Mouse (Mus musculus): ENCODE measurements around the gene A430033K04Rik. TPM values are rescaled to one million over a fixed set of nuclear protein-coding genes. Genes with fewer than 3 reads are reported as not detected.
A peak's percentile ranks its signal among the peaks of the same experiment; 100 is the strongest.

Gene A430033K04Rik
- polyA plus RNA-seq (2015; fragmentation: Nextera tagmentation; extraction: Ambion mirVana): 12.5 and 13.7 TPM in 2 replicates

- H3K27me3 ChIP-seq: no peaks in the 10 kb centered on the region
- peak within 1 kb of the TSS; percentile 74 for H3K4me2 ChIP-seq
- H3K9me3 ChIP-seq (replicated peaks): no peaks in the 10 kb centered on the region
- peak; percentile 96 for ATAC-seq (replicated peaks; ENCODE audit: low FRiP score)
- peak within 1 kb of the TSS; percentile 95 for H3K27ac ChIP-seq
- WGBS: under 1% methylated on average over 30 of the region's 30 CpGs
- H3K4me1 ChIP-seq: peaks cover 27% of the 10 kb centered on the region
- H3K36me3 ChIP-seq: peaks cover 8% of the 10 kb centered on the region
- H3K4me3 ChIP-seq (replicated peaks): peak within 1 kb of the TSS; percentile 82
- peak within 1 kb of the TSS; percentile 84 for H3K9ac ChIP-seq
These were observed at the start of gene A430033K04Rik for GRCm38 (mm10) chr5:138622645-138623477. A430033K04Rik (plus strand) TSS chr5:138622859.

GRCm38 (mm10) chr5:138587396-138587795 is 35.3 kb upstream of the A430033K04Rik start:
- H3K4me1 ChIP-seq: no peaks in the 10 kb centered on the region
- H3K27me3 ChIP-seq: no peaks in the 10 kb centered on the region
- no peak for ATAC-seq (replicated peaks; ENCODE audit: low FRiP score)
- 89% methylated on average over 6 of the region's 6 CpGs for WGBS
- no peak overlapping the region for H3K4me2 ChIP-seq
- no peak overlapping the region for H3K9ac ChIP-seq
- H3K36me3 ChIP-seq: no peaks in the 10 kb centered on the region
- H3K4me3 ChIP-seq (replicated peaks): no peak overlapping the region
- H3K9me3 ChIP-seq (replicated peaks): peaks cover 13% of the 10 kb centered on the region
- H3K27ac ChIP-seq: no peak overlapping the region

GRCm38 (mm10) chr5:138618353-138618752 is 4.3 kb upstream of the A430033K04Rik start:
- ATAC-seq (replicated peaks; ENCODE audit: low FRiP score): no peak
- H3K4me3 ChIP-seq (replicated peaks): peak overlapping the region; percentile 86
- no peak overlapping the region for H3K27ac ChIP-seq
- peak overlapping the region; percentile 49 for H3K4me2 ChIP-seq
- peaks cover 11% of the 10 kb centered on the region for H3K4me1 ChIP-seq
- peaks cover 36% of the 10 kb centered on the region for H3K9me3 ChIP-seq (replicated peaks)
- H3K9ac ChIP-seq: no peak overlapping the region
- no peaks in the 10 kb centered on the region for H3K27me3 ChIP-seq
- WGBS: 97% methylated on average over 1 of the region's 1 CpGs
- H3K36me3 ChIP-seq: peaks cover 52% of the 10 kb centered on the region

GRCm38 (mm10) chr5:138619211-138620128 is 3.2 kb upstream of the A430033K04Rik start, which contains the start of gene Zfp68:
Zfp68 (minus strand) TSS chr5:138619761.
- peak; percentile 97 for ATAC-seq (replicated peaks; ENCODE audit: low FRiP score)
- Histone ChIP-seq H3K36me3 (peaks cover 41% of the 10 kb centered on the region), H3K4me2 (peak within 1 kb of the TSS; percentile 49), H3K27me3 (no peaks in the 10 kb centered on the region), H3K4me1 (peaks cover 22% of the 10 kb centered on the region), H3K9me3 (replicated peaks) (peaks cover 26% of the 10 kb centered on the region), H3K9ac (peak within 1 kb of the TSS; percentile 98), H3K27ac (peak within 1 kb of the TSS; percentile 99), H3K4me3 (replicated peaks) (peak within 1 kb of the TSS; percentile 86)
- under 1% methylated on average over 43 of the region's 43 CpGs for WGBS

- no peak for ATAC-seq (replicated peaks; ENCODE audit: low FRiP score)
- 84% methylated on average over 5 of the region's 5 CpGs for WGBS
- H3K4me1 ChIP-seq: peaks cover 27% of the 10 kb centered on the region
- H3K27ac ChIP-seq: 0 out of 2 replicates have a peak overlapping the region, but pooled peaks have one; percentile 22
- no peak overlapping the region for H3K4me2 ChIP-seq
- H3K36me3 ChIP-seq: peaks cover 27% of the 10 kb centered on the region
- no peaks in the 10 kb centered on the region for H3K27me3 ChIP-seq
- H3K9me3 ChIP-seq (replicated peaks): peaks cover 13% of the 10 kb centered on the region
- H3K9ac ChIP-seq: no peak overlapping the region
- no peak overlapping the region for H3K4me3 ChIP-seq (replicated peaks)
These were observed 1.8 kb upstream of the A430033K04Rik start for GRCm38 (mm10) chr5:138620836-138621235.

- Histone ChIP-seq H3K4me2 (peak overlapping the region; percentile 74), H3K27ac (peak overlapping the region; percentile 95), H3K9ac (peak overlapping the region; percentile 84), H3K4me1 (peaks cover 23% of the 10 kb centered on the region), H3K36me3 (peaks cover 2% of the 10 kb centered on the region; the same call in 1 of the 2 replicates), H3K4me3 (replicated peaks) (peak overlapping the region; percentile 82), H3K27me3 (no peaks in the 10 kb centered on the region), H3K9me3 (replicated peaks) (no peaks in the 10 kb centered on the region)
- ATAC-seq (replicated peaks; ENCODE audit: low FRiP score): no peak
- 12% methylated on average over 3 of the region's 3 CpGs for WGBS
These were observed 818 bp downstream of the A430033K04Rik start for GRCm38 (mm10) chr5:138623478-138623875.

GRCm38 (mm10) chr5:138636486-138636885 is 13.8 kb downstream of the A430033K04Rik start:
- no peak for ATAC-seq (replicated peaks; ENCODE audit: low FRiP score)
- Histone ChIP-seq H3K4me3 (replicated peaks) (no peak overlapping the region), H3K4me2 (no peak overlapping the region), H3K9ac (no peak overlapping the region), H3K27ac (no peak overlapping the region), H3K36me3 (peaks cover 59% of the 10 kb centered on the region), H3K4me1 (no peaks in the 10 kb centered on the region), H3K9me3 (replicated peaks) (no peaks in the 10 kb centered on the region), H3K27me3 (no peaks in the 10 kb centered on the region)
- WGBS: 92% methylated on average over 2 of the region's 2 CpGs

GRCm38 (mm10) chr5:138641081-138641480 is 18.4 kb downstream of the A430033K04Rik start:
- Histone ChIP-seq H3K4me3 (replicated peaks) (no peak overlapping the region), H3K4me2 (no peak overlapping the region), H3K9me3 (replicated peaks) (no peaks in the 10 kb centered on the region), H3K4me1 (no peaks in the 10 kb centered on the region), H3K36me3 (peaks cover 75% of the 10 kb centered on the region), H3K27me3 (no peaks in the 10 kb centered on the region), H3K27ac (no peak overlapping the region), H3K9ac (no peak overlapping the region)
- no peak for ATAC-seq (replicated peaks; ENCODE audit: low FRiP score)
- 96% methylated on average over 3 of the region's 3 CpGs for WGBS

GRCm38 (mm10) chr5:138641761-138642160 is 19.1 kb downstream of the A430033K04Rik start:
- Histone ChIP-seq H3K4me1 (no peaks in the 10 kb centered on the region), H3K9me3 (replicated peaks) (no peaks in the 10 kb centered on the region), H3K27me3 (no peaks in the 10 kb centered on the region), H3K27ac (no peak overlapping the region), H3K4me3 (replicated peaks) (no peak overlapping the region), H3K36me3 (peaks cover 75% of the 10 kb centered on the region), H3K4me2 (no peak overlapping the region), H3K9ac (no peak overlapping the region)
- no peak for ATAC-seq (replicated peaks; ENCODE audit: low FRiP score)
- 89% methylated on average over 3 of the region's 3 CpGs for WGBS

- Histone ChIP-seq H3K4me1 (no peaks in the 10 kb centered on the region), H3K4me3 (replicated peaks) (no peak overlapping the region), H3K36me3 (peaks cover 33% of the 10 kb centered on the region), H3K4me2 (no peak overlapping the region), H3K9me3 (replicated peaks) (no peaks in the 10 kb centered on the region), H3K9ac (no peak overlapping the region), H3K27me3 (no peaks in the 10 kb centered on the region), H3K27ac (no peak overlapping the region)
- WGBS: 86% methylated on average over 1 of the region's 1 CpGs
- no peak for ATAC-seq (replicated peaks; ENCODE audit: low FRiP score)
These were observed 30.3 kb downstream of the A430033K04Rik start for GRCm38 (mm10) chr5:138652911-138653310.

GRCm38 (mm10) chr5:138656477-138657156 is 34.0 kb downstream of the A430033K04Rik start:
- WGBS: 10% methylated on average over 2 of the region's 2 CpGs
- Histone ChIP-seq H3K4me3 (replicated peaks) (no peak overlapping the region), H3K36me3 (peaks cover 6% of the 10 kb centered on the region; the same call in 1 of the 2 replicates), H3K4me1 (no peaks in the 10 kb centered on the region), H3K4me2 (no peak overlapping the region), H3K9me3 (replicated peaks) (no peaks in the 10 kb centered on the region), H3K9ac (no peak overlapping the region), H3K27me3 (no peaks in the 10 kb centered on the region), H3K27ac (no peak overlapping the region)
- ATAC-seq (replicated peaks; ENCODE audit: low FRiP score): peak; percentile 83

Measured in kidney, embryonic 15.5 days (tissue).